Comparison of ENCODE assay signal across 15 mouse cellular contexts in the genomic region with DNA sequence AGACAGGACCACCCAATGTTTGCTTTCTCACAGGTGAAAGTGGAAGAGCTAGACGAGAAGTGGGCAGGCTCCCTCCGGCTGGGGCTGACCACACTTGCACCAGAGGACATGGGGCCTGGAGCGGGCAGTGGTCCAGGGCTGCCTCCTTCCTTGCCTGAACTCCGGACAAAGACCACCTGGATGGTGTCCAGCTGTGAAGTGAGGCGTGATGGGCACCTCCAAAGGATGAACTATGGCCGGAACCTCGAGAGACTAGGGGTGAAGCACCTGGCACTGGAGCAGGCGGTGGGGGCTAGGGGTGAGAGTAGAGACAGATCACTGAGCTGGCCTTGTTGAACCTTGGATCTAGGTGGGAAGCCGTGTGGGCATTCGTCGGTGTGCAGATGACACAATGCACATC. TPM values are rescaled to one million over a fixed set of nuclear protein-coding genes. Genes with fewer than 3 reads are reported as not detected.
"Had no signal": no experiment of that assay in that cellular context is flagged by ENCODE, and none has a peak within 500 bp of the region (broad histone marks: within the 10 kb centered on the region; RNA-seq: fewer than 3 reads in every experiment).

No protein-coding gene starts in this region.

- DNase-seq: liver, embryonic 13.5 days; liver, postnatal 0 days; lung, postnatal 14 days; right cerebral cortex, postnatal 4 days; spleen, adult 18-20 months; thymus, adult 18-20 months; thymus, postnatal 14 days had no signal

- H3K27me3 ChIP-seq: liver, embryonic 13.5 days; lung, embryonic 15.5 days; megakaryocyte, embryonic 14.5 days; midbrain, embryonic 15.5 days; neural tube, embryonic 12.5 days had no signal

- H3K27ac ChIP-seq: layer of hippocampus, adult 2 months; limb, embryonic 10.5 days; liver, embryonic 13.5 days; lung, embryonic 15.5 days; macrophage; midbrain, embryonic 15.5 days; neural tube, embryonic 12.5 days had no signal

- H3K4me3 ChIP-seq: layer of hippocampus, adult 2 months; limb, embryonic 10.5 days; liver, embryonic 13.5 days; lung, embryonic 15.5 days; megakaryocyte, embryonic 14.5 days; midbrain, embryonic 15.5 days; neural tube, embryonic 12.5 days had no signal

RNA-seq across cellular contexts. Expression of a gene that starts 7.9 kb away (rescaled TPM):
- total RNA-seq: monocyte, adult 5-6 weeks had no signal
- polyA plus RNA-seq: macrophage had no signal

RNA-seq across cellular contexts. Expression of a gene that starts 13.3 kb away (rescaled TPM):
- total RNA-seq: layer of hippocampus, adult 2 months had no signal
